Mouse (Mus musculus): Measurements from ENCODE around the gene Wdr70. TPM values are rescaled to one million over a fixed set of nuclear protein-coding genes. Genes with fewer than 3 reads are reported as not detected.

Wdr70 gene
- total and polyA plus RNA-seq, 3 experiments = 21.9 to 37.1 (median 23.6) TPM

DNA sequence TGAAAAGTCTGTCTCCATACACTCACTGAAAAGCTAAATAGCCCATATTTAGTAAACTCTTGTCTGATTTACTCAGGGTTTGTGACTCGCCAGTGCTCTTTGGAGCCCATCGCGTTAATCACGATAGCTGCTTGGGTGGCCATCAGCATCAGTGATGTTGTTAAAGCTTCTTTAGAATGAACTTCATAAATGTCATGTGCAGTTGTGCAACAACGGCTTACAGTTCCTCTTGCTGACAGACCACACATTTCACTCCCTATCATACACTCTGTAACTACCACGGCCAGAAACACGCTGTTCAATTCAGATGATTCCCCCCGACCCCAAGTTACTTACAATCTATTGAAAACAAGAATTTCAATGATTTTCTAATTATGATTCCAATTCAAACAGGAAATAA lies 95.2 kb downstream of the Wdr70 start:
- H3K9ac ChIP-seq (ENCODE audit: insufficient read depth, low read depth) = no peak overlapping the region
- no peaks in the 10 kb centered on the region for H3K27me3 ChIP-seq (replicated peaks)
- H3K4me1 ChIP-seq (ENCODE audit: control insufficient read depth in 1 of 2, insufficient read depth in 2 of 2) = no peaks in the 10 kb centered on the region
- H3K4me3 ChIP-seq (replicated peaks in 1 of 3; ENCODE audit: low read depth in 2 of 3, low read length in 2 of 3, poor library complexity in 1 of 3) = no peak overlapping the region
- H3K9me3 ChIP-seq (replicated peaks; ENCODE audit: low read length) = no peaks in the 10 kb centered on the region
- TF ChIP-seq MAX (IDR thresholded peaks at IDR 0.05; ENCODE audit: low read length) = no peak
- TF ChIP-seq GABPA (IDR thresholded peaks at IDR 0.05; ENCODE audit: insufficient replicate concordance, low read depth, low read length) = no peak
- TF ChIP-seq TBP (conservative IDR thresholded peaks at IDR 0.05; ENCODE audit: low read depth, low read length) = no peak
- no peak for TF ChIP-seq UBTF (IDR thresholded peaks at IDR 0.05; ENCODE audit: low read depth, low read length)
- no peak for TF ChIP-seq ZMIZ1 (IDR thresholded peaks at IDR 0.05; ENCODE audit: low read depth, low read length)
- TF ChIP-seq ETS1 (conservative IDR thresholded peaks at IDR 0.05; ENCODE audit: low read depth, low read length) = no peak
- no peak for TF ChIP-seq SIN3A (IDR thresholded peaks at IDR 0.05; ENCODE audit: low read length)
- TF ChIP-seq CHD1 (IDR thresholded peaks at IDR 0.05; ENCODE audit: low read depth, low read length) = no peak
- TF ChIP-seq POLR2AphosphoS2 (IDR thresholded peaks at IDR 0.05; ENCODE audit: low read depth, low read length) = no peak
- TF ChIP-seq TCF12 (IDR thresholded peaks at IDR 0.05; ENCODE audit: low read depth, low read length) = no peak
- TF ChIP-seq E2F4 (IDR thresholded peaks at IDR 0.05; ENCODE audit: insufficient replicate concordance, low read depth, low read length) = no peak
- no peak for TF ChIP-seq BHLHE40 (IDR thresholded peaks at IDR 0.05; ENCODE audit: low read depth, low read length)
- TF ChIP-seq CHD2 (IDR thresholded peaks at IDR 0.05; ENCODE audit: low read length) = no peak
- no peak for TF ChIP-seq SMC3 (IDR thresholded peaks at IDR 0.05; ENCODE audit: low read depth, low read length)
- TF ChIP-seq ELF1 (IDR thresholded peaks at IDR 0.05; ENCODE audit: low read depth, low read length) = no peak
- no peak for TF ChIP-seq EP300 (IDR thresholded peaks at IDR 0.05; ENCODE audit: low read length)
- TF ChIP-seq PAX5 (IDR thresholded peaks at IDR 0.05; ENCODE audit: low read length) = no peak
- no peak overlapping the region for H3K4me2 ChIP-seq (ENCODE audit: insufficient read depth, low read depth, poor library complexity, severe bottlenecking)
- no peak overlapping the region for H3K27ac ChIP-seq (ENCODE audit: insufficient read depth, low read depth)
- dilution Hi-C loops (cut with MboI; ENCODE audit: extremely low pct_ligation_motif_present, extremely low pct_unique_long_range_greater_than_20kb, low sequenced_read_pairs) = no loop called here
- no peak for DNase-seq (ENCODE audit: extremely low read depth)
- in situ Hi-C loops (cut with MboI; ENCODE audit: low pct_ligation_motif_present, low pct_unique_long_range_greater_than_20kb, low sequenced_read_pairs) = no loop called here
- no peaks in the 10 kb centered on the region for H3K79me2 ChIP-seq (replicated peaks; ENCODE audit: control insufficient read depth, extremely low read depth, insufficient read depth, poor library complexity, severe bottlenecking)
- peaks cover 0 to 7% of the 10 kb centered on the region in 2 experiments for H3K36me3 ChIP-seq (replicated peaks in 1 of 2; ENCODE audit: control insufficient read depth in 1 of 2, insufficient read depth in 1 of 2, low read length in 1 of 2)

DNA sequence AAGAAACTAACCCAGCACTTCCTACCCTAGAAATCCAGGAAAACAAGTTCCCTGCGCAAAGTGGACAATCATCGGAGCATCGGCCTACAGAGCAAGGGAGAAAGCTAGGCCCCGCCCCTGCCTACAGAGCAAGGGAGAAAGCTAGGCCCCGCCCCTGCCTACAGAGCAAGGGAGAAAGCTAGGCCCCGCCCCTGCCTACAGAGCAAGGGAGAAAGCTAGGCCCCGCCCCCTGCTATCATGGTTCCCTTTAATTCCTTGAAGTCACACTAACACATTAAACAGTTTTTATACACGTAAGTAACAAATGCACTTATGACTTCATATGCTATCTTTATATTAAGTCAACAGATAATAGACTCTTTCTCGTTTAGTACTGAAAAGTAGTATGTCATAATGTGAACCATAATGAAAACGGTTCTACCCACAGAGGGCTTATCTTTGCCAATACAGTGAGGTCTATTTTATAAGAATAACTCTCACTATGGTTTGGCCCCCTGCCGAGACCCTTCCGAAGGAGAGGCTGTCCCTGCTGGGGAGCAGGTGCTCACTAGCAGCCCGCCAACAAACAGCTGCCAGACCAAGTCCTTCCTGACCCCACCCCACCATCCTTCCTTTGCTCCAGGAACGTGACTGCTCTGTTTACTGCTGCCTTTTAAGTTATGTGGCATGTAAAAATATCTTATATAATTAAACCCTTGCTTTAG lies 100.0 kb downstream of the Wdr70 start:
- Histone ChIP-seq H3K27me3 (replicated peaks) (no peaks in the 10 kb centered on the region), H3K9ac (ENCODE audit: insufficient read depth, low read depth) (no peak overlapping the region), H3K36me3 (replicated peaks in 1 of 2; ENCODE audit: control insufficient read depth in 1 of 2, insufficient read depth in 1 of 2, low read length in 1 of 2) (peaks cover 5 to 16% of the 10 kb centered on the region in 2 experiments), H3K27ac (ENCODE audit: insufficient read depth, low read depth) (no peak overlapping the region), H3K9me3 (replicated peaks; ENCODE audit: low read length) (no peaks in the 10 kb centered on the region), H3K4me3 (replicated peaks in 1 of 3; ENCODE audit: low read depth in 2 of 3, low read length in 2 of 3, poor library complexity in 1 of 3) (no peak overlapping the region), H3K79me2 (replicated peaks; ENCODE audit: control insufficient read depth, extremely low read depth, insufficient read depth, poor library complexity, severe bottlenecking) (no peaks in the 10 kb centered on the region), H3K4me1 (ENCODE audit: control insufficient read depth in 1 of 2, insufficient read depth in 2 of 2) (no peaks in the 10 kb centered on the region), H3K4me2 (ENCODE audit: insufficient read depth, low read depth, poor library complexity, severe bottlenecking) (no peak overlapping the region)
- dilution Hi-C loops (cut with MboI; ENCODE audit: extremely low pct_ligation_motif_present, extremely low pct_unique_long_range_greater_than_20kb, low sequenced_read_pairs) (no loop called here), in situ Hi-C loops (cut with MboI; ENCODE audit: low pct_ligation_motif_present, low pct_unique_long_range_greater_than_20kb, low sequenced_read_pairs) (no loop called here)
- DNase-seq (ENCODE audit: extremely low read depth) = no peak
- no peak for TF ChIP-seq UBTF (IDR thresholded peaks at IDR 0.05; ENCODE audit: low read depth, low read length)
- no peak for TF ChIP-seq E2F4 (IDR thresholded peaks at IDR 0.05; ENCODE audit: insufficient replicate concordance, low read depth, low read length)
- no peak for TF ChIP-seq ETS1 (conservative IDR thresholded peaks at IDR 0.05; ENCODE audit: low read depth, low read length)
- TF ChIP-seq NRF1 (IDR thresholded peaks at IDR 0.05; ENCODE audit: low read depth, low read length) = no peak
